Mouse (Mus musculus) C2C12 (cell line): ENCODE measurements around the gene Bcas3. TPM values are rescaled to one million over a fixed set of nuclear protein-coding genes. Genes with fewer than 3 reads are reported as not detected.

Experiments used
- H3K27me3 ChIP-seq: one replicate; pipeline ENCODE4 v1.6.1; 2011; ENCODE audit not compliant: control insufficient read depth, insufficient read depth, insufficient read length
- H3K36me3 ChIP-seq: one replicate; pipeline ENCODE4 v1.6.1; 2011; ENCODE audit not compliant: control insufficient read depth, insufficient read depth
- H3K4me3 ChIP-seq: one replicate; pipeline ENCODE4 v1.5.1; 2011; ENCODE audit warnings: mild to moderate bottlenecking, control low read depth; ENCODE audit not compliant: poor library complexity, insufficient read depth, severe bottlenecking
- H3K79me2 ChIP-seq: one replicate; pipeline ENCODE4 v1.6.1; 2011; ENCODE audit not compliant: control insufficient read depth, insufficient read depth
- H3K79me3 ChIP-seq: one replicate; pipeline ENCODE4 v1.6.1; 2011; ENCODE audit warnings: low read depth, control low read depth
- H3ac ChIP-seq: one replicate; pipeline ENCODE3; 2011; ENCODE audit warnings: low read depth; ENCODE audit not compliant: control insufficient read depth, insufficient read length
- CEBPB ChIP-seq: IDR thresholded peaks from one replicate; pipeline ENCODE4 v1.6.1; 2011; ENCODE audit warnings: low read depth, mild to moderate bottlenecking, control low read depth, moderate library complexity
- CTCF ChIP-seq: IDR thresholded peaks from one replicate; pipeline ENCODE4 v1.5.1; 2011; ENCODE audit not compliant: control insufficient read depth, insufficient read depth, insufficient read length
- FOSL1 ChIP-seq: IDR thresholded peaks from one replicate; pipeline ENCODE4 v1.8.0; 2011; ENCODE audit warnings: mild to moderate bottlenecking, low read length; ENCODE audit not compliant: poor library complexity, insufficient read depth, severe bottlenecking
- MAX ChIP-seq: IDR thresholded peaks from one replicate; pipeline ENCODE4 v1.6.1; 2011; ENCODE audit warnings: mild to moderate bottlenecking, control low read depth
- MYOD1 ChIP-seq: IDR thresholded peaks from one replicate; pipeline ENCODE4 v1.6.1; 2011; ENCODE audit warnings: low read depth; ENCODE audit not compliant: control insufficient read depth, insufficient read length
- MYOG ChIP-seq: IDR thresholded peaks from one replicate; pipeline ENCODE4 v1.6.1; 2011; ENCODE audit not compliant: control insufficient read depth, insufficient read length; ENCODE audit errors: extremely low read depth
- USF1 ChIP-seq: IDR thresholded peaks from one replicate; pipeline ENCODE4 v1.6.1; 2011; ENCODE audit warnings: low read depth, mild to moderate bottlenecking, control low read depth, moderate library complexity
- polyA plus RNA-seq: library from polyadenylated mRNA; unstranded; fragments of >200 nt; fragmentation: generic; extraction: Trizol; gene quantifications from one replicate; pipeline ENCODE4 v1.2.1, GENCODE M21; 2012; ENCODE audit warnings: missing spikeins

The Bcas3 gene
- polyA plus RNA-seq, 1 experiment = 11.1 TPM

DNA sequence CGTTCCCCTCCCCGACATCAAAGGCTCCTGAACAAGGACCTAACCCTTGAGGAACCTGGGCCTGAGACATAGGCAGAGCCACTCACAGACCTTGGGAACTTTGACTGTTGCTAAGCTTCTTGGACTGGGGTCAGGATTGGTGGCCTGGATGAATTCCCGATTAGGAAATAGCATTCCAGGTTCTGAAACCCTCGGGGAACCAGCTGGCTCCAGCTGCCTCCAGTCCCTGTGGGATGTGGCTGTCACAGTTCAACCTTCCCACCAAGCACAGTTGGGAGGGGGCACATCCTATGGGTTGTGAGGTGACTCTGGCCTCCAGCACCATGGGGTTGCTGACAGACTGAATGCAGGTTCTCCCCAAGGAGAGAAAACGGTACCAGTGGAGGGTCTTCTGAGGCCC, 493.0 kb downstream of the Bcas3 start:
- TF ChIP-seq MYOG (no peak), USF1 (no peak), MAX (no peak), CTCF (no peak), CEBPB (no peak), MYOD1 (no peak), FOSL1 (no peak)
- Histone ChIP-seq H3K79me3 (no peaks in the 10 kb centered on the region), H3K36me3 (no peaks in the 10 kb centered on the region), H3ac (no peak overlapping the region), H3K79me2 (no peaks in the 10 kb centered on the region), H3K27me3 (no peaks in the 10 kb centered on the region), H3K4me3 (no peak overlapping the region)

- Histone ChIP-seq H3K36me3 (no peaks in the 10 kb centered on the region), H3K79me3 (no peaks in the 10 kb centered on the region), H3K27me3 (no peaks in the 10 kb centered on the region), H3K79me2 (no peaks in the 10 kb centered on the region), H3ac (no peak overlapping the region), H3K4me3 (no peak overlapping the region)
- no peak for TF ChIP-seq MAX
- TF ChIP-seq CTCF = no peak
- TF ChIP-seq CEBPB = no peak
- TF ChIP-seq MYOD1 = no peak
- TF ChIP-seq FOSL1 = no peak
- TF ChIP-seq USF1 = no peak
- no peak for TF ChIP-seq MYOG
Observed at GRCm38 (mm10) chr11:85846509-85846908, 493.5 kb downstream of the Bcas3 start.

GRCm38 (mm10) chr11:85849037-85849436, 496.1 kb downstream of the Bcas3 start:
- TF ChIP-seq CTCF = peak; percentile 67
- TF ChIP-seq USF1 = no peak
- H3K4me3 ChIP-seq = no peak overlapping the region

GRCm38 (mm10) chr11:85850233-85850632, 497.3 kb downstream of the Bcas3 start, which contains the start of gene Gm11444:
Gene Gm11444, minus strand, starts transcription at chr11:85850333.
- no peaks in the 10 kb centered on the region for H3K36me3 ChIP-seq
- no peaks in the 10 kb centered on the region for H3K79me3 ChIP-seq
- no peak within 1 kb of the TSS for H3ac ChIP-seq
- H3K27me3 ChIP-seq = no peaks in the 10 kb centered on the region
- no peaks in the 10 kb centered on the region for H3K79me2 ChIP-seq
- H3K4me3 ChIP-seq = no peak within 1 kb of the TSS
- TF ChIP-seq USF1 (no peak), MAX (no peak), CTCF (no peak), MYOG (no peak), CEBPB (no peak), FOSL1 (no peak), MYOD1 (no peak)

More at GRCm38 (mm10) chr11:85849037-85849436, 496.1 kb downstream of the Bcas3 start:
- no peak overlapping the region for H3ac ChIP-seq
- no peaks in the 10 kb centered on the region for H3K79me2 ChIP-seq
- H3K79me3 ChIP-seq = no peaks in the 10 kb centered on the region
- no peaks in the 10 kb centered on the region for H3K36me3 ChIP-seq
- no peaks in the 10 kb centered on the region for H3K27me3 ChIP-seq

GRCm38 (mm10) chr11:85850758-85851157, 497.8 kb downstream of the Bcas3 start:
- TF ChIP-seq USF1 (no peak), FOSL1 (no peak), MYOD1 (no peak), CEBPB (no peak), CTCF (no peak), MYOG (no peak), MAX (no peak)
- no peaks in the 10 kb centered on the region for H3K36me3 ChIP-seq
- no peaks in the 10 kb centered on the region for H3K79me2 ChIP-seq
- H3K4me3 ChIP-seq = no peak overlapping the region
- no peaks in the 10 kb centered on the region for H3K79me3 ChIP-seq
- no peak overlapping the region for H3ac ChIP-seq
- no peaks in the 10 kb centered on the region for H3K27me3 ChIP-seq
